Mouse (Mus musculus) myocyte (in vitro differentiated cells): ENCODE results near the gene Gm6993.

Experiments
- CEBPB ChIP-seq: IDR thresholded peaks from 2 replicates; pipeline ENCODE4 v1.6.1; 2011; ENCODE audit warnings: mild to moderate bottlenecking, moderate library complexity; ENCODE audit not compliant: poor library complexity, insufficient read depth, severe bottlenecking
- E2F4 ChIP-seq: IDR thresholded peaks from one replicate; pipeline ENCODE4 v1.6.1; 2011; ENCODE audit warnings: mild to moderate bottlenecking, control low read depth, moderate library complexity; ENCODE audit not compliant: insufficient read depth
- MAX ChIP-seq: IDR thresholded peaks from one replicate; pipeline ENCODE4 v1.6.1; 2011; ENCODE audit warnings: low read depth, mild to moderate bottlenecking, control low read depth
- MYOD1 ChIP-seq, 3 experiments: IDR thresholded peaks; one replicate each; pipeline ENCODE4 v1.6.1; 2011; ENCODE audit warnings: control low read depth in 2 of 3, low read depth in 2 of 3, mild to moderate bottlenecking in 2 of 3, moderate library complexity in 1 of 3; ENCODE audit not compliant: insufficient read length in 2 of 3, control insufficient read depth in 1 of 3
- MYOG ChIP-seq, 3 experiments: IDR thresholded peaks; one replicate each; pipeline ENCODE4 v1.6.1; 2011; ENCODE audit warnings: control low read depth in 2 of 3, low read depth in 2 of 3, mild to moderate bottlenecking in 2 of 3; ENCODE audit not compliant: insufficient read length in 2 of 3, control insufficient read depth in 1 of 3, insufficient read depth in 1 of 3
- POLR2A ChIP-seq: IDR thresholded peaks from one replicate; pipeline ENCODE4 v1.6.1; 2011; ENCODE audit warnings: low read depth, mild to moderate bottlenecking, control low read depth, moderate library complexity; ENCODE audit not compliant: insufficient read length
- USF1 ChIP-seq: IDR thresholded peaks from one replicate; pipeline ENCODE4 v1.6.1; 2011; ENCODE audit warnings: low read depth, mild to moderate bottlenecking, control low read depth, moderate library complexity

GRCm38 (mm10) chr12:31283617-31284136, 43.1 kb downstream of the Gm6993 start:
- TF ChIP-seq MYOG (IDR thresholded peaks at IDR 0.05; ENCODE audit: control insufficient read depth in 1 of 3, insufficient read depth in 1 of 3, insufficient read length in 2 of 3, low read depth in 2 of 3) (no peak), POLR2A (no peak), MAX (no peak), CEBPB (no peak), USF1 (no peak), E2F4 (no peak), MYOD1 (IDR thresholded peaks at IDR 0.05; ENCODE audit: control insufficient read depth in 1 of 3, insufficient read length in 2 of 3, low read depth in 2 of 3) (no peak)
